Mouse (Mus musculus): Measurements from ENCODE around the gene Fgb. TPM values are rescaled to one million over a fixed set of nuclear protein-coding genes. Genes with fewer than 3 reads are reported as not detected.

The Fgb gene
- total RNA-seq, 1 experiment from 2014 or later = not detected

- ATAC-seq (replicated peaks in 1 of 2; ENCODE audit: insufficient read depth in 1 of 2, low FRiP score in 2 of 2, low TSS enrichment in 1 of 2, low read depth in 1 of 2, poor library complexity in 2 of 2, severe bottlenecking in 2 of 2) = no peak
Observed at GRCm38 (mm10) chr3:83038865-83039264, 10.8 kb downstream of the Fgb start.

- no peak for ATAC-seq (replicated peaks in 1 of 2; ENCODE audit: insufficient read depth in 1 of 2, low FRiP score in 2 of 2, low TSS enrichment in 1 of 2, low read depth in 1 of 2, poor library complexity in 2 of 2, severe bottlenecking in 2 of 2)
Observed at GRCm38 (mm10) chr3:83033801-83034200, 15.9 kb downstream of the Fgb start.

GRCm38 (mm10) chr3:83032746-83033308 is 16.8 kb downstream of the Fgb start:
- no peak for ATAC-seq (replicated peaks in 1 of 2; ENCODE audit: insufficient read depth in 1 of 2, low FRiP score in 2 of 2, low TSS enrichment in 1 of 2, low read depth in 1 of 2, poor library complexity in 2 of 2, severe bottlenecking in 2 of 2)

- no peak for ATAC-seq (replicated peaks in 1 of 2; ENCODE audit: insufficient read depth in 1 of 2, low FRiP score in 2 of 2, low TSS enrichment in 1 of 2, low read depth in 1 of 2, poor library complexity in 2 of 2, severe bottlenecking in 2 of 2)
Observed at GRCm38 (mm10) chr3:83030331-83030730, 19.3 kb downstream of the Fgb start.

- no peak for ATAC-seq (replicated peaks in 1 of 2; ENCODE audit: insufficient read depth in 1 of 2, low FRiP score in 2 of 2, low TSS enrichment in 1 of 2, low read depth in 1 of 2, poor library complexity in 2 of 2, severe bottlenecking in 2 of 2)
Observed at GRCm38 (mm10) chr3:83027546-83028251, 22.0 kb downstream of the Fgb start.

GRCm38 (mm10) chr3:83025475-83026301 is 24.0 kb downstream of the Fgb start, which contains the start of gene Fga:
Gene Fga (plus strand): TSS chr3:83026076.
- ATAC-seq (replicated peaks in 1 of 2; ENCODE audit: insufficient read depth in 1 of 2, low FRiP score in 2 of 2, low TSS enrichment in 1 of 2, low read depth in 1 of 2, poor library complexity in 2 of 2, severe bottlenecking in 2 of 2) = no peak

- no peak for ATAC-seq (replicated peaks in 1 of 2; ENCODE audit: insufficient read depth in 1 of 2, low FRiP score in 2 of 2, low TSS enrichment in 1 of 2, low read depth in 1 of 2, poor library complexity in 2 of 2, severe bottlenecking in 2 of 2)
Observed at GRCm38 (mm10) chr3:83025036-83025435, 24.6 kb downstream of the Fgb start.

- ATAC-seq (replicated peaks in 1 of 2; ENCODE audit: insufficient read depth in 1 of 2, low FRiP score in 2 of 2, low TSS enrichment in 1 of 2, low read depth in 1 of 2, poor library complexity in 2 of 2, severe bottlenecking in 2 of 2) = no peak
Observed at GRCm38 (mm10) chr3:83021176-83021575, 28.5 kb downstream of the Fgb start.

- no peak for ATAC-seq (replicated peaks in 1 of 2; ENCODE audit: insufficient read depth in 1 of 2, low FRiP score in 2 of 2, low TSS enrichment in 1 of 2, low read depth in 1 of 2, poor library complexity in 2 of 2, severe bottlenecking in 2 of 2)
Observed at GRCm38 (mm10) chr3:83020387-83020786, 29.3 kb downstream of the Fgb start.

GRCm38 (mm10) chr3:83016236-83016635 is 33.4 kb downstream of the Fgb start:
- no peak for ATAC-seq (replicated peaks in 1 of 2; ENCODE audit: insufficient read depth in 1 of 2, low FRiP score in 2 of 2, low TSS enrichment in 1 of 2, low read depth in 1 of 2, poor library complexity in 2 of 2, severe bottlenecking in 2 of 2)

- ATAC-seq (replicated peaks in 1 of 2; ENCODE audit: insufficient read depth in 1 of 2, low FRiP score in 2 of 2, low TSS enrichment in 1 of 2, low read depth in 1 of 2, poor library complexity in 2 of 2, severe bottlenecking in 2 of 2) = no peak
Observed at GRCm38 (mm10) chr3:83013951-83014350, 35.7 kb downstream of the Fgb start.

GRCm38 (mm10) chr3:83012636-83013035 is 37.0 kb downstream of the Fgb start:
- no peak for ATAC-seq (replicated peaks in 1 of 2; ENCODE audit: insufficient read depth in 1 of 2, low FRiP score in 2 of 2, low TSS enrichment in 1 of 2, low read depth in 1 of 2, poor library complexity in 2 of 2, severe bottlenecking in 2 of 2)

GRCm38 (mm10) chr3:83011565-83011964 is 38.1 kb downstream of the Fgb start:
- no peak for ATAC-seq (replicated peaks in 1 of 2; ENCODE audit: insufficient read depth in 1 of 2, low FRiP score in 2 of 2, low TSS enrichment in 1 of 2, low read depth in 1 of 2, poor library complexity in 2 of 2, severe bottlenecking in 2 of 2)

GRCm38 (mm10) chr3:83011136-83011535 is 38.5 kb downstream of the Fgb start:
- no peak for ATAC-seq (replicated peaks in 1 of 2; ENCODE audit: insufficient read depth in 1 of 2, low FRiP score in 2 of 2, low TSS enrichment in 1 of 2, low read depth in 1 of 2, poor library complexity in 2 of 2, severe bottlenecking in 2 of 2)

- ATAC-seq (replicated peaks in 1 of 2; ENCODE audit: insufficient read depth in 1 of 2, low FRiP score in 2 of 2, low TSS enrichment in 1 of 2, low read depth in 1 of 2, poor library complexity in 2 of 2, severe bottlenecking in 2 of 2) = no peak
Observed at GRCm38 (mm10) chr3:83010291-83010690, 39.4 kb downstream of the Fgb start.

- ATAC-seq (replicated peaks in 1 of 2; ENCODE audit: insufficient read depth in 1 of 2, low FRiP score in 2 of 2, low TSS enrichment in 1 of 2, low read depth in 1 of 2, poor library complexity in 2 of 2, severe bottlenecking in 2 of 2) = no peak
Observed at GRCm38 (mm10) chr3:83007557-83007956, 42.1 kb downstream of the Fgb start, which contains the start of gene Fgg. Gene Fgg (plus strand): TSS chr3:83007724.

GRCm38 (mm10) chr3:83004801-83005200 is 44.9 kb downstream of the Fgb start:
- no peak for ATAC-seq (replicated peaks in 1 of 2; ENCODE audit: insufficient read depth in 1 of 2, low FRiP score in 2 of 2, low TSS enrichment in 1 of 2, low read depth in 1 of 2, poor library complexity in 2 of 2, severe bottlenecking in 2 of 2)

- ATAC-seq (replicated peaks in 1 of 2; ENCODE audit: insufficient read depth in 1 of 2, low FRiP score in 2 of 2, low TSS enrichment in 1 of 2, low read depth in 1 of 2, poor library complexity in 2 of 2, severe bottlenecking in 2 of 2) = no peak
Observed at GRCm38 (mm10) chr3:83003068-83003467, 46.6 kb downstream of the Fgb start.
